Mouse (Mus musculus) cerebellum, adult 2 months (tissue): ENCODE measurements around the gene Igf2bp3.

Source experiments
- CTCF ChIP-seq: fragments of 200-500 bp; IDR thresholded peaks from 2 replicates; pipeline ENCODE4 v1.5.1; 2011; ENCODE audit warnings: low read depth, mild to moderate bottlenecking, control low read depth, low read length, moderate library complexity, borderline replicate concordance; ENCODE audit not compliant: insufficient read depth
- POLR2A ChIP-seq: fragments of 200-500 bp; IDR thresholded peaks from 2 replicates; pipeline ENCODE4 v1.6.1; 2011; ENCODE audit warnings: low read length, control low read depth, borderline replicate concordance; ENCODE audit not compliant: insufficient read depth

GRCm38 (mm10) chr6:49212141-49212540 is 2.6 kb downstream of the Igf2bp3 start:
- TF ChIP-seq CTCF, result no peak
- TF ChIP-seq POLR2A, result no peak
